Mouse (Mus musculus): ENCODE measurements around the gene Hdac4. TPM values are rescaled to one million over a fixed set of nuclear protein-coding genes. Genes with fewer than 3 reads are reported as not detected.

Gene Hdac4
- total RNA-seq, 2 experiments from 2014 or later: 111 to 112 TPM

DNA sequence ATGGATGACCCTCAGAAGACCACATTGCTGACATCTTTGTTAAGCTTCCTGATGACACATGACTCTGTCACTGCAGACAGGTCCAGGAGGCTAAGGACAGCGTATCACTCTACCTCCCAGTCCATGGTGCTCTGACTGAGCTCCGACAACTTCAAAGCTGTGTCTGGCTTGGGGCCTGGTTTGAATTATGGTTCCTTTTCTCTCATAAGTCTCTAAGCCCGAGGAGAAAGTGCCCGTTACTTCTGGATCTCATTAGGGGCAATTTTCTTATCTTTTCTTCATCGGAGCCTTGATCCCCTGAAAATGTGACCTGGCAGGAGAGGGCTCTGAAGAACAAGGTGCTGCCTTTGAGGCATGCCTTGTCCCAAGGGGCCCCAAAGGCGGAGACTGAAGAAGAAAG lies 242.6 kb downstream of the Hdac4 start:
- no peak for DNase-seq (ENCODE audit: low spot score in 2 of 2)
- intact Hi-C loops (cut with DNase I): no loop called here

DNA sequence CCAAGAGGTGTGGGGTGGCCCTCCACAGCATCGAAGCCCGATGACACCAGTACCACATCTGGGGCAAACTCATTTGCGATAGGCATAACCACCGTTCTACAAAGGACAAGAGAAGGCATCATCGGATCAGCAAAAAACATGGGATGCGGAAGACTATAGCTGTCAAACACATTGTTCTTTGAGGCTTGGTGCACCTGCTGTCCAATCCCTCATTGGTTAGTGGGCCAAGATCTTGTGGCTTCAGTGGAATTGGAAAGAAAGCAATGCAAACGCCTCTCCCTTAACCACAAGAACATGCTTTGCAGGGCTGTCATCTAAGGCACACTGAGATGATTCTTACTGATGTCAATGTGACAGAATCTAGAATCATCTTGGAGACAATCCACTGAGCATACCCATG lies 248.1 kb downstream of the Hdac4 start:
- DNase-seq (ENCODE audit: low spot score in 2 of 2): no peak
- intact Hi-C loops (cut with DNase I): no loop called here

DNA sequence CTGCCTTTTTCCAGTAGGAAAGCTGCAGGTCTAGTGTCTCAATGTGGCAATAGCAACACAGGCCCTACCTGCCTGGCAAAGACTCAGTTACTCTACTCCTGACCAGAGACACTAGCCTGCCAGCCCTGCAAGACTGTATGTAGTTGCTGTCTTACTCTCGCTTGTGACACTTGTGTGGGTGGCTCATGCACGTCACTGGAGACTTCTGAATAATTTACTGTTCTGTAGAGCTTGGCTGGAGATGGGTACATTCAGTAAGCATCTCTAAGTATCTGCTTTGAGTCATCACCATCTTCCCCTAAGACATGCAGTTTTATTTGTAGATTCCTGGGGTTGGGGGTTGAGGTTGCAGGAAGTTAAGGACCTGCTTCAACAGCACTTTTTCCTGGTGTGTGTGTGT lies 252.9 kb downstream of the Hdac4 start:
- intact Hi-C loops (cut with DNase I): no loop called here
- DNase-seq (ENCODE audit: low spot score in 2 of 2): peak; percentile 49 to 92

GRCm38 (mm10) chr1:91942031-91942430 lies 253.5 kb downstream of the Hdac4 start:
- DNase-seq (ENCODE audit: low spot score in 2 of 2): peak in 1 of 2 experiments; percentile 46
- intact Hi-C loops (cut with DNase I): no loop called here

GRCm38 (mm10) chr1:91941094-91941493 lies 254.4 kb downstream of the Hdac4 start:
- intact Hi-C loops (cut with DNase I): no loop called here
- DNase-seq (ENCODE audit: low spot score in 2 of 2): no peak

- no peak for DNase-seq (ENCODE audit: low spot score in 2 of 2)
- intact Hi-C loops (cut with DNase I): no loop called here
These were observed 260.3 kb downstream of the Hdac4 start for GRCm38 (mm10) chr1:91935171-91935570.

DNA sequence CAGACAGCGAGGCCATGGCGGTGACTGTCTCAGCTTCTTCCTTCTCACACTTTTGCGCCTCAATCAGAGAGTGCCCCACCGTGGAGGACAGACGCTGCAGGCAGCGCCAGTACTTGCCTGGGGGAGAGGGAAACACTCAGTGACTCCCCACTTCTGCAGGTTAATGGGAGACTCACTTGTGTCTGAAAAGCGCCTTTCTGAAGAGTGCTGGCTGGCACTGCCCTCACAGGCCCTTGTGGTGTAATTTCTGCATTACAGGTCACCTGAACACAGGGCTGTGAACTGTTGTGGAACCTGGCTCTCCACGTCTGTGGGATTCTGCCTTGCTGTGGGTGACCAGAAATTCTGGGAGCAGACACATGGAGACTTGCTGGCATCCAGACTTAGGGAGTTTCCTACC lies 261.8 kb downstream of the Hdac4 start:
- no peak for DNase-seq (ENCODE audit: low spot score in 2 of 2)
- intact Hi-C loops (cut with DNase I): no loop called here

GRCm38 (mm10) chr1:91932221-91932620 lies 263.3 kb downstream of the Hdac4 start:
- intact Hi-C loops (cut with DNase I): no loop called here
- no peak for DNase-seq (ENCODE audit: low spot score in 2 of 2)

DNA sequence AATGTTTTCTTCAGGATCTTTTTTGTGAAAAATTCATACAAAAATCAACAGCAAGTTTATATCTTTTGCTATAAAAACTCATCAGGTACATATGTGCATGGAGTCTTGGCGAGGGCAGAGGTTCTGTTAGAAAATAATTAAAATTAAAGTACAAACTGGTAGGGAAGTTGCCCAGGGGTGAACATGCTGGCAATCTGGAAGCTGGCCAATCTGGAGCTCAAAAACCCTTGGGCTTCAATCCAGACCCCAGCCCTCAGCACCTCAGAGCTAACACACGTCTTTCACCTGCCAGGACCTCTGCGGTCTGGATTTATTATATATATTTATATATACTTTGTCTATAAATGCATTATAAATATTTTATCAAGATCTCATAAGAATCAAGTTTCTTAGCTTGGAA lies 263.7 kb downstream of the Hdac4 start:
- intact Hi-C loops (cut with DNase I): no loop called here
- no peak for DNase-seq (ENCODE audit: low spot score in 2 of 2)

DNA sequence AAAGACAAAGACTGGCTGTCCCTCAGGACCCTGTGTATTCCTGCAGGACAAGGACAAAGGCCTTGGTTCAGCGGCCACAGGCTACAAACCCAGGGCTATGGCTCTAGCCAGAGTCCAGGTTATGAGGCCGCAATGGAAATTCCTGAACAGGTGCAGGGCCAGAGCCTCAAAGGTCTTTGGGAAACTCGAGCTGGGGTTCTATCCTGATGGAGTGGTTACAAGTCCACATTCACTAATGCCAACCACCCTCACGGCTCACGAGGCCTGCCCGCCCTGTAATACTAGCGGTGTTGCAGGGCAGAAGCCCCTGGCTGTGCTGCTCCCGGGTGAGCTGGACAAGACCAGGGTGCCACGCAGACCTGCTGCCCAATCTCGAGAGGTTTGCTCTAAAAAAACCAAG lies 264.3 kb downstream of the Hdac4 start:
- no peak for DNase-seq (ENCODE audit: low spot score in 2 of 2)
- intact Hi-C loops (cut with DNase I): no loop called here

GRCm38 (mm10) chr1:91929051-91929450 lies 266.4 kb downstream of the Hdac4 start:
- DNase-seq (ENCODE audit: low spot score in 2 of 2): no peak
- intact Hi-C loops (cut with DNase I): no loop called here

DNA sequence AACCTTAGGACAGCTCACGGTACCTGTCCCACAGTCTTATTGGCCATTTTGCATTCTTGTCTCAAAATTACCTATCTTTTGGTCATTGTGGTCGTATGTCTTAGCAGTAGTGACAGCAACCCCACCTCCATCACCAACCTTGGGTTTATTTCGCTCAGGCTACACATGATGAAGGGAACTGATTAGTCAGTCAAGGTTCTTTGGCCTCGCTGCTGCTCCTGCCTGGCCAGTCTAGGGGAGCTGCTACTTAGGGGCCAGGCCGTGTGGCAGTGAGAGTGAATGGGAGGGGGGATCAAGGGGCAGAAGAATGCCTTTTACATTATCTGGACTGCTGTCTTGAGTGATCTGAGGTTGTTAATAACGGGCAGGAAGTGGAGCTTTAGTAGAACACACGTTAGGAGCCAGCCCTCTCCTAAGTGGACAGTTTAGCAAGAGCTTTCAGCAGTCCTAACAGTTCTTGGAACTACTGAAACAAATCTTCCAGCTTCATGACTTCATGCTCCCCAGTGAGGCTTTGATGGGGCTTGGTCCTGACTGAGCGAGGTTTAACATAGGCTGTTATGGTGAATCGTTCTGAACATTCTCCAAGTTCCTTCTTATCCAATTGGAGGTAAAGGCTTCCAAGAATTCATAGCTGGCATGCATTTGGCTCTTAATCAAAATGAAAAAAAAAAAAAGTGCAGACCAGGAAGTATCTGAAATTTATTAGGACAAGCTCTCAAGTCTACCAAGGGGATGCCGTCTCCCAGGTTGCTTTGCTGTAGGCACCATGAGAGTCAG lies 267.8 kb downstream of the Hdac4 start:
- DNase-seq (ENCODE audit: low spot score in 2 of 2): no peak
- intact Hi-C loops (cut with DNase I): no loop called here

DNA sequence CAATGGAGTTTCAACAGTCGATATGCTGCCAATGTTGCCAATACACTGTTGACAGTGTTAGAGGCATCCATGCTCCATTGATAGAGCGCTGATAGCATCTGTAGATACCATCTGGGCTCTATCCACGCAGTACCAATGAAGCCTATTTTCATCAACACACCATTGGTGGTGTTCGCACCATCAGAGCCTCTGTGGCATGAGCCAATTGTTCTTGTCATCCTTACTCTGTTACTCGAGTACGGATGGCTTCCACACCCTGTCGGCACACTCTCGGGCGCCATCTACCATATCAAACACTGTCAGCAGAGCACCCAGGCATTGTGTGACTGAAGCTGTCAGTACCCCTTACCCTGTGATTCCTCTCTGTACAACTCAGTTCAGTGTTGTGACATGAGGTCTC lies 271.9 kb downstream of the Hdac4 start:
- intact Hi-C loops (cut with DNase I): no loop called here
- no peak for DNase-seq (ENCODE audit: low spot score in 2 of 2)

- no peak for DNase-seq (ENCODE audit: low spot score in 2 of 2)
These were observed 273.0 kb downstream of the Hdac4 start for GRCm38 (mm10) chr1:91922235-91923152.

GRCm38 (mm10) chr1:91921702-91922101 lies 273.8 kb downstream of the Hdac4 start:
- no peak for DNase-seq (ENCODE audit: low spot score in 2 of 2)
- intact Hi-C loops (cut with DNase I): no loop called here

More at GRCm38 (mm10) chr1:91922235-91923152, 273.0 kb downstream of the Hdac4 start:
- intact Hi-C loops (cut with DNase I): no loop called here

DNA sequence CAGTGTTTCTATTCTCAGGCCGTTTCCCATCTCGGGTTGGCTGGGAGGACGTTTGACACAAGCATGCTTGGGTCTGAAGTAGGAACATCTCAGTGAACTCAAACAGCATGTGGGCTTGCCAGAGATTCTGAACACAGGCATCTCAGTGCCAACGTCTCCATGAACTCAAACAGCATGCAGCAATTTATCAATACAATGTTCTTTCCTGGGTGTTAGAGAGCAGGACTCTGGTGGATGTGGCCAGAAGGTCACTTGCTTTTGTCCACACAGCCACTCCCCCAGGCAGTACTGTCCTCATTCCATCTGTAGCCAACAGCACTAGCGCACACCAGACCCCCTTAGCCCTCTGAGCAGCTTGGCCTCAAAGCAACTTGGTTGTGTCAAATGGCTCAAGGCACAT lies 274.2 kb downstream of the Hdac4 start:
- intact Hi-C loops (cut with DNase I): no loop called here
- no peak for DNase-seq (ENCODE audit: low spot score in 2 of 2)

- intact Hi-C loops (cut with DNase I): loop anchor here (1.0 kb wide), 1 partner anchor 40 kb away; no protein-coding TSS in a partner anchor
- peak in 1 of 2 experiments; percentile 83 for DNase-seq (ENCODE audit: low spot score in 2 of 2)
These were observed 275.4 kb downstream of the Hdac4 start for GRCm38 (mm10) chr1:91920038-91920589.

DNA sequence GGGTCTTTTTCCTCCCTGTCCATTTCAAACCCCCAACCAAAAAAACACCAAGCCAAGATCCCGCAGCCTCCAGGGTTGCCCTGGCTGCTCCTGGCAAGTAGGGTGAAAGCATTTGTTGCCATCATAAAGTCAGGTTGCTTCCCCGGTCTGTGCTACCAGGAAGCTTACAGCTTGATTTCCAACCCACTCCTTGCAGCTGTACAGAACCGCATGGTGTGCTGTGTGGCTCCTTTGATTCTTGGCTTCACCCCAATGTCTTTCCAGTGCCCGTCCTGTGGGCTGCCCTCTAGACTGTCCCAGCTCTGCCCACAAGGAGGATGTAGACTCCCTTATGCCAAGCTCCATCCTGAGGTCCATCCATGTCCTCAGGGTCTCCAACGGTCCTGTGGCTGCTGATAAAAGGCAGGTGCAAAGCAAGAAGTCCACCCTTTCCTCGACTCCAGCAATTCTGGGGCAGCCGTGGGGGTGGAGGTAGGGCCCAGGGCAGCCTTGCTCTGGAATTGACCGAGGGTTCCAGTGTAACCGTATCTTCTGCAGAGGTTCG lies 277.2 kb downstream of the Hdac4 start:
- peak in 1 of 2 experiments; percentile 50 for DNase-seq (ENCODE audit: low spot score in 2 of 2)
- intact Hi-C loops (cut with DNase I): no loop called here

DNA sequence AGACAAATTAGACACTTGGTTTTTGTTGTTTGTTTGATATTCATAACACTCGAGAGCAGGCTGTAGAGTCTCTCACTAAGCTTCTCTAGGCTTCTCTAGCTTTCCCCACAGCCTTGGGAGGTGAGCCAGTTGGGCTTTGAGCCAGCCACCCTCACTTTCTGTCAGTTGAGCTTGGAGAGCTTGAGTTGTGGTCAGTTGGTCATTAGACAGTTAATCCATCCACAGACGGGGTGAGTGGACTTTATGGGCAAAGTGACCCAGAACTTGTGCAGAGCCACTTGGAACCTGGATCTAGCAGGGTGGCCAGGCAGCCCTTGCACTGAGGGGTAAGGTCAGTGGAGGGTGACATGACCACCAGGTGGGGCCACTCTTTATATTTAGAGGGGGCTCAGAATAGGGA lies 277.9 kb downstream of the Hdac4 start:
- intact Hi-C loops (cut with DNase I): no loop called here
- no peak for DNase-seq (ENCODE audit: low spot score in 2 of 2)

GRCm38 (mm10) chr1:91915961-91916360 lies 279.5 kb downstream of the Hdac4 start:
- DNase-seq (ENCODE audit: low spot score in 2 of 2): no peak
- intact Hi-C loops (cut with DNase I): no loop called here

Measured in left cerebral cortex, postnatal 25 days (tissue).